Mouse (Mus musculus): Measurements from ENCODE around the gene Atf1.

The Atf1 gene

DNA sequence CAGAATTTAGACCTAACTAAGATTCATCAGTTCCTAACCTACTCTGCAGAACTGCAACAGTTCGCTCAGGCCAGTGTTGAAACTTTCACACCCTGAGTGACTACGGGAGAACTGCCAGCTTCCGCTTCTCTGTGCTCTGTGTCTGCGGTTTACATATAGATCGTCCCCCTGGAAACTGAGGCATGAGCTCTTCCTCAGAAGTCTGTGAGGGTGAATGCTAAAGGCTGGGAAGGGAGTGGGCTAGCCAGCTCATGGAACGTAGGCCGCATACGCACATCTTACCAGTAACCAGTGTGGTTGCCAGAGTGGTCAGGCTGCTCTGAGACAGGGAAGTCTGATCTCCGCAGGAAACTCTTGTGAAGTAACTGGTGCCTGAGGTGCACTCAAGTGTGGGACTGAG is 11.4 kb upstream of the Atf1 start:
- peak; percentile 42 for DNase-seq (ENCODE audit: low read depth, low spot score)

DNA sequence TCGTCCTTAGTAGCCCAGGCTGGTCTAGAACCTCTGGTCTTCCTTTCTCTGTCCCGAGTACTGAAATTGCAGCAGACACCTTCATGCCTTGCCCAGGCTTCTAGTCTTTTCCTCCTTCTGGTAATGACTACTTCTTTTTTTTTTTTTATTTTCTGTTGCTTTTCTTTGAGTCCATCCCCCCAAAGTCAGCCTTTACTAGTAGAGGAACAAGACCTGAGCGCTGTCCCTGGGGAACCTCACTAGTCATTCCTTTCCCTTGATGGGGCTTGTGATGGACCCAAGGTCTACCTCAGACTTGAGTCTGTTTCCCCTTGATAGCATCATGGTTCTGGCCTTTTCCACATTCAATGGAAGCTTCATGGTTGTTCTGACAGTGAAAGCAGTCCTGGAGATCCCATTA is 9.6 kb upstream of the Atf1 start:
- DNase-seq (ENCODE audit: low read depth, low spot score) = no peak

GRCm38 (mm10) chr15:100219396-100219795 is 8.2 kb upstream of the Atf1 start:
- peak; percentile 81 for DNase-seq (ENCODE audit: low read depth, low spot score)

DNA sequence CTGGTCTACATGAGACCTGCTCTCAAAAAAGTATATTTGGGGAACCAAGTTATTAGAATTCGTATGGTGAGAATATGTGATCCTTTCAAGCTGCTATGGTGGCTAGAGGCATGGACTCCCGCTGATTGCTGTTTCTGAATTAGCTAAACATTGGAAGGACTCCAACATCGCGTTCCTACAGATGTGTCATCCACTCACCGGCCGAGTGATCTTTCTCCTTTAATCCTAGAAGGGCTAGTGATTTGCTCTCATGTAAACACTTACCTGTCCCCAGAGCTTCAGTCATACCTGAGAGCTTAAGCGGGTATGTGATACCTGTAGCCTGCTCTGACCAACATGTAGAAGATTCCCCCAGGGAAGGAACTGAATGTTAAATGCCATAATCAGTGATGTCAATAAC is 6.7 kb upstream of the Atf1 start:
- DNase-seq (ENCODE audit: low read depth, low spot score) = no peak

DNA sequence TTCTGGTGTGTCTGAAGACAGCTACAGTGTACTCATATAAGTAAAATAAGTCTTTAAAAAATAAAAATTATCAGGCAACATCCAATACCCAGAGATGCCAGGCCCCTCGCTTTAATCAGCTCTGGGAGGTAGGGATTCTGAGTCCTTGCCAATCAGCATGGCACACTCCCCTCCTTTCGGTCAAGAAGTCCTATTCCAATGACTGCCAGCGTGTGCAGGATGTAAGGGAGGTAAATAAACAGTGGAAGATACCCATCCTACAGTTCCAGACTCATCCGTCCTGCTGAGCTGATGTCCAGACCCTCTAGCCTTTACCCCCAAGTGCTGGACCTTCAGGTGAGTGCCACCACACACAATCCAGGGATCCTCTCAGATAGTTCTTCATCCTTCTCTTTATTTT is 2.2 kb upstream of the Atf1 start:
- no peak for DNase-seq (ENCODE audit: low read depth, low spot score)

DNA sequence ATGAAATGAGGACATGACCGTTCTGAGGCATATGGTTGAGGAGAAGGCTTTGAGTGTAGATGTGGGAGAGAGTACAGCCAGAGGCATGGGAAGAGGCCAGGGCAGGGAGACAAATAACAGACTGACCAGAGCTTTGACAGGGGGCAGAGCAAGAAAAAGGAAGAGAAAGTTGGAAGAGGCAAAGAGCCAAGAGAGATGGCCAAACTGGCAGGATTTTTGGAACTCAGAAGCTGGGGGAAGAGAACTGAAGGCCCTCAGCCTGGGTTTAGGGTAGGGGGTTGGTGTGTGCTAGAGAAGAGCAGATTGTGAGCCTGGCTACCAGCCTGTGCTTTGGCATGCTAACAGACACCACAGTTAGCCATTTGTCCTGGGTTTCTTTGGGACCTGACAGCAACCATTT is 1.7 kb upstream of the Atf1 start:
- no peak for DNase-seq (ENCODE audit: low read depth, low spot score)

DNA sequence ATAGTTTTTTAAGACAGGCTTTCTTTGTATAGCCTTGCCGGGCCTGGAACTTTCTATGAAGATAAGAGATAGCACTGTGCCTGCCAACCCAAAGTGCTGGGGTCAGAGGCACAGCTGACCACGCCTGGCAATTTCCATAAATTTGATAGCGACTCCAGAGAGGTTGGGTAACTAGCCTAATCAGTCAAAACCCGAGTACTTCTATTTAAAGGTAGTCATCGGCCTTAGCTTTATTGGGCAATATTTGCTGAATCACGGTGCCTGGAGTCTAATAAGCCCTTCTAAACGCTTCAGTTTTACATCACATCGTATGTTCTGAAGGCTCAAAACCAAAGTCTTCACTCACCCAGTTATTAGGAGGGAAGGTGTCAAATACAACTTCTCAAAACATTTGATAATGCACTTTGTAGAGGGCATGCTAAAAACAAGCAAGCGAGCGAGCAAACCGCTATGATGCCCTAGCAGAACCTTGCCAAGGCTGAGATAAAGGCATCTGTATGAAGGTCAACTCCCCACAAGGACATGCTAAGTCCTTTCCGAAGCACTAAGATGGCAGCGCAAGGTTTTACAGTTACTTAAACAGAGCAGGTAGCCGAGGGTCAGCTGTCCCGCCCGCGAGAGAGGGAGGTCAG is 472 bp upstream of the Atf1 start:
- no peak for DNase-seq (ENCODE audit: low read depth, low spot score)

GRCm38 (mm10) chr15:100228535-100229336 is 1.1 kb downstream of the Atf1 start:
- DNase-seq (ENCODE audit: low read depth, low spot score) = no peak

DNA sequence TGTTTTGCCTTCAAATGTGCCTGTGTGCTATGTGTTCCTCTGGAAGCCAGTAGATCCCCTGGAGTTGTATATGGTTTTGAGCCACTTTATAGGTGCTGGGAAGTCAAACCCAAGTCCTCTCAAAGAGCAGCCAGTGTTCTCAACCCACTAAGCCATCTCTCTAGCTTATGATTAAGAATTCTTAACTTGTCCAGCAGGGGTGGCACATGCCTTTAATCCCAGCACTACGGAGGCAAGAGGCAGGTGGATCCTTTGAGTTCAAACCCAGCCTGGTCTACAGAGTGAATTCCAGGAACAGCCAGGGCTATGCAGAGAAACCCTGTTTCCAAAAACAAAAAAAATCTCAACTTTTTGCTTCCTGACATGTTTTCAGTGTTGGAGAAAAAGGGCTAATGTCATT is 3.0 kb downstream of the Atf1 start:
- DNase-seq (ENCODE audit: low read depth, low spot score) = peak; percentile 73

GRCm38 (mm10) chr15:100231616-100232525 is 4.3 kb downstream of the Atf1 start:
- peak; percentile 86 for DNase-seq (ENCODE audit: low read depth, low spot score)

DNA sequence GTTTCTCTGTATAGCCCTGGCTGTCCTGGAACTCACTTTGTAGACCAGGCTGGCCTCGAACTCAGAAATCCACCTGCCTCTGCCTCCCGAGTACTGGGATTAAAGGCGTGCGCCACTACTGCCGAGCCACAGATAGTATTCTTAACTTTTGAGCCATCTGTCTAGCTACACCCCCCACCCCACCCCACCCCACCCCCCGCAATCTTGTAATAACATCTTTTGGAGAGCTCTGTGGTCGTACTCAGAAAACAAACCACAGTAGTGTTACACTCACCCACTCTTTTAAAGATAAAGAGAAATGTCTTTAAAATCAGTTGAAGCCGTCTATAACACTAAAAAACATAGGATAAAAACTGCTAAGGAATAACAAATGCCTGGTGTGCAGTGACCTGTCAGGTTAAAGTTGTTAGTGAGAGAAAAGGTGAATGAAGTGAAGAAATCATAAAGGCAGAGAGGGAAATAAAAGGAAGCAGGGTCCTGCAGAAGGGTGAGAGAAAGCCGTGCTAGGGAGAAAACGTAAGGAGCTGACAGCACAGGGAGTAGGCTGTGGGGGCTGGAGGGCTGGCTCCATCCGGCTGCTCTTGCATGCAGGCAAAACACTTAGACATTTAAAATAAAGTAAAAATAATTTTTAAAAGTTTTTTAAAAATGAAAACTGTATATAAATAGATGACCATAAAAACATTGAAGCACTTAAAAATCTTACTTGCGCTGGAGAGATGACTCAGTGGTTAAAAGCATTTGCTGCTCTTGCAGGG is 7.8 kb downstream of the Atf1 start:
- no peak for DNase-seq (ENCODE audit: low read depth, low spot score)

DNA sequence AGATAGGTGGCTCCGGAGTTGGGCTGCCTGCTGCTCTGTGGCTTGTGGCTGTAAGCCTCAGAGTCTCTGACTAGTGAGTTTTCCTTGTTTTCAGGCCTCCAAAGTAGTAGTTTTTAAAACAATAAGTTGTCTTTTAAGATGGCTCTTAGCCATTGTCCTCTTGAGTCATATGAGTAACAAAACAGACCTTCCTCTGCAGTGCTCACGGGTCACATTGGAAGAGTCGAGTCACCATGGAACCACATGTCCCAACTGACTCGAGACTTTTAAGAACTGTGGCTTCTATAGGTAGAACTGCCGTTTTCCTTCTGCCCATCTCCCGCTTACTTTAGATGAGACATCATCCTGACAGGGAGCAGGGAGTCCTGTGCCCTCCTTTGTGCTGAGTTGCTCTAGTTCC is 9.3 kb downstream of the Atf1 start:
- no peak for DNase-seq (ENCODE audit: low read depth, low spot score)

GRCm38 (mm10) chr15:100241780-100242179 is 14.2 kb downstream of the Atf1 start:
- DNase-seq (ENCODE audit: low read depth, low spot score) = no peak

DNA sequence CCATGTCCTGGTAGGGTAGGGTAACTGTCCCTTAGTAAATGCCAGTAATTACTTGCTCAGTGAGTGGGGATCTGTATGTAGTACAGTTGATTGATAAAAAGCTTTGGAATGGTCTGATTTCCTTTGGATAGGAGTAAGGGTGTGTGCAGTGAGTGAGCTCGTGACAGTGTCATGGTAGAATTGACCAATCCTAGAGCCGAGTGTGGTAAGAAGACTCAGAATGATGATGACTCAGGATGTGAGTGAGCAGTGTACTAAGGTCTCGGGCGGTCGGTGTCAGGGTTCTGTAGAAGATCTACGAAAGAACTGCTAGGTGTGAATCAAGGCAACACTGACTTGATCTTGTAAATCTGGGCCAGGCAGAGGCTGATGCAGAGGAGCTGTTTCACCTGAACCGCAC is 18.3 kb downstream of the Atf1 start:
- DNase-seq (ENCODE audit: low read depth, low spot score) = no peak

DNA sequence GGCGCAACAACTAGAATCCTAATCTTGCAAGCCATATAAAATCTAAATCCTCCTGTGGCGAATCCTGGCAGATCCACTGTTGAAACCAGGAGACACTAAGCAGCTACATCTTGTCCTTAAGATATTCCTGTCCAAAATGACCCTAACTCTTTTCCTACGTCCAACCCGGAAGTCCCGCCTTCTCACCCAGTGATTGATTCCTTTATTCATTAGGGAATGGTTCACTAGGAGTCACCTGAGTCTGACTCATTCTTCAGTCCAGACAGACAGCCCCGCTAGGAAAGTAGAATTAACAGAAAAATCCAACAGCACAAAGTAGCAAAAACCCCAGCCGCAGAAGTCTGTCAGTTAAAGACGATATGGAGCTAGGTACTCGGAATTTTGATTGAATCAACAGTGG is 19.7 kb downstream of the Atf1 start:
- peak; percentile 81 for DNase-seq (ENCODE audit: low read depth, low spot score)

- peak; percentile 93 for DNase-seq (ENCODE audit: low read depth, low spot score)
Measured at GRCm38 (mm10) chr15:100248665-100249433, 21.2 kb downstream of the Atf1 start.

GRCm38 (mm10) chr15:100251153-100251780 is 23.6 kb downstream of the Atf1 start:
- DNase-seq (ENCODE audit: low read depth, low spot score) = no peak

GRCm38 (mm10) chr15:100256386-100256785 is 28.8 kb downstream of the Atf1 start:
- DNase-seq (ENCODE audit: low read depth, low spot score) = peak; percentile 94

DNA sequence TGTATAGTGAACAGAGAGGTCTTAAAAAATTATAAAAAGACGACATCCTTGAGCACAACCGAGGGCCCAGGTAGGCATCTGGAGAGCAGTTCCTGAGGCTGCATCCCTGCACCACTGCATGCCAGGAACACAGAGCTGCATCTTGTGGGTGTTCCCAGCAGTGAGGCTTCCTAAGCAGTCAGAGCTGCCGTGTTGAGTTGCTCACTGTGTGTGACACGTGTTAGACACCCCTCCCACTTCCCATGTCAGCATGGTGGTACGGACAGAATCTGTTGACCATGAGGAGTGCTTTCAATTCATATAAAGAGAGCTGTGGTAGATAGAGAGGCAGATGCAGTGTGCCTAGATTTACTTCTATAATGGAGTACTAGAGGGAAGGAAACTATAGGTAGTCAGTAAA is 29.7 kb downstream of the Atf1 start:
- peak; percentile 61 for DNase-seq (ENCODE audit: low read depth, low spot score)
